Mouse (Mus musculus) heart, postnatal 0 days (tissue): ENCODE data around the gene Ctdspl.

Experiments
- CTCF ChIP-seq: IDR thresholded peaks from 2 replicates; pipeline ENCODE4 v1.5.1; 2016; ENCODE audit warnings: antibody characterized with exemption, control low read depth, low read depth
- EP300 ChIP-seq: IDR thresholded peaks from 2 replicates; pipeline ENCODE4 v1.6.1; 2016; ENCODE audit warnings: antibody characterized with exemption, low read depth

GRCm38 (mm10) chr9:118969810-118970209 is 43.6 kb downstream of the Ctdspl start:
- TF ChIP-seq CTCF (no peak), EP300 (no peak)
